Mouse (Mus musculus): ENCODE measurements around the gene Mylk. TPM values are rescaled to one million over a fixed set of nuclear protein-coding genes. Genes with fewer than 3 reads are reported as not detected.

Mylk gene
- polyA plus RNA-seq, 1 experiment from 2014 or later, result 3.9 TPM

GRCm38 (mm10) chr16:34953501-34953900 lies 208.5 kb downstream of the Mylk start:
- no peak for ATAC-seq (replicated peaks; ENCODE audit: low FRiP score)
- 97% methylated on average over 10 of the region's 10 CpGs for WGBS

GRCm38 (mm10) chr16:34957487-34958230 lies 212.6 kb downstream of the Mylk start:
- ATAC-seq (replicated peaks; ENCODE audit: low FRiP score), result no peak
- H3K27ac ChIP-seq (ENCODE audit: low read depth, low read length), result no peak overlapping the region
- 74% methylated on average over 8 of the region's 8 CpGs for WGBS

More at GRCm38 (mm10) chr16:34953501-34953900, 208.5 kb downstream of the Mylk start:
- Histone ChIP-seq H3K27ac (ENCODE audit: low read depth, low read length) (no peak overlapping the region), H3K9ac (ENCODE audit: low read length) (no peak overlapping the region), H3K4me3 (ENCODE audit: low read depth, low read length) (no peak overlapping the region), H3K36me3 (ENCODE audit: control insufficient read depth, insufficient read depth, low read length) (no peaks in the 10 kb centered on the region), H3K4me2 (ENCODE audit: low read depth, low read length, severe bottlenecking) (no peak overlapping the region), H3K9me3 (ENCODE audit: control insufficient read depth, low read length) (no peaks in the 10 kb centered on the region), H3K4me1 (replicated peaks; ENCODE audit: control insufficient read depth, insufficient read depth, low read length) (peaks cover 2% of the 10 kb centered on the region; the same call in 1 of the 2 replicates), H3K27me3 (ENCODE audit: control insufficient read depth, insufficient read depth, low read length) (no peaks in the 10 kb centered on the region)
- DNase-seq (ENCODE audit: low spot score), result no peak

GRCm38 (mm10) chr16:34958667-34959066 lies 213.7 kb downstream of the Mylk start:
- peaks cover 4% of the 10 kb centered on the region; the same call in 1 of the 2 replicates for H3K4me1 ChIP-seq (replicated peaks; ENCODE audit: control insufficient read depth, insufficient read depth, low read length)
- H3K9me3 ChIP-seq (ENCODE audit: control insufficient read depth, low read length), result no peaks in the 10 kb centered on the region
- 60% methylated on average over 9 of the region's 9 CpGs for WGBS
- no peak overlapping the region for H3K27ac ChIP-seq (ENCODE audit: low read depth, low read length)
- DNase-seq (ENCODE audit: low spot score) (no peak), ATAC-seq (replicated peaks; ENCODE audit: low FRiP score) (no peak)
- no peaks in the 10 kb centered on the region for H3K36me3 ChIP-seq (ENCODE audit: control insufficient read depth, insufficient read depth, low read length)
- no peak overlapping the region for H3K4me2 ChIP-seq (ENCODE audit: low read depth, low read length, severe bottlenecking)
- H3K4me3 ChIP-seq (ENCODE audit: low read depth, low read length), result no peak overlapping the region
- H3K9ac ChIP-seq (ENCODE audit: low read length), result no peak overlapping the region
- no peaks in the 10 kb centered on the region for H3K27me3 ChIP-seq (ENCODE audit: control insufficient read depth, insufficient read depth, low read length)

More at GRCm38 (mm10) chr16:34957487-34958230, 212.6 kb downstream of the Mylk start:
- Histone ChIP-seq H3K9ac (ENCODE audit: low read length) (no peak overlapping the region), H3K4me2 (ENCODE audit: low read depth, low read length, severe bottlenecking) (no peak overlapping the region), H3K4me1 (replicated peaks; ENCODE audit: control insufficient read depth, insufficient read depth, low read length) (peaks cover 4% of the 10 kb centered on the region; the same call in 1 of the 2 replicates), H3K9me3 (ENCODE audit: control insufficient read depth, low read length) (no peaks in the 10 kb centered on the region), H3K27me3 (ENCODE audit: control insufficient read depth, insufficient read depth, low read length) (no peaks in the 10 kb centered on the region), H3K36me3 (ENCODE audit: control insufficient read depth, insufficient read depth, low read length) (no peaks in the 10 kb centered on the region), H3K4me3 (ENCODE audit: low read depth, low read length) (no peak overlapping the region)
- no peak for DNase-seq (ENCODE audit: low spot score)

GRCm38 (mm10) chr16:34959261-34959660 lies 214.3 kb downstream of the Mylk start:
- Histone ChIP-seq H3K4me1 (replicated peaks; ENCODE audit: control insufficient read depth, insufficient read depth, low read length) (peaks cover 4% of the 10 kb centered on the region; the same call in 1 of the 2 replicates), H3K4me2 (ENCODE audit: low read depth, low read length, severe bottlenecking) (no peak overlapping the region), H3K27ac (ENCODE audit: low read depth, low read length) (no peak overlapping the region), H3K27me3 (ENCODE audit: control insufficient read depth, insufficient read depth, low read length) (no peaks in the 10 kb centered on the region), H3K9me3 (ENCODE audit: control insufficient read depth, low read length) (no peaks in the 10 kb centered on the region), H3K9ac (ENCODE audit: low read length) (no peak overlapping the region), H3K36me3 (ENCODE audit: control insufficient read depth, insufficient read depth, low read length) (no peaks in the 10 kb centered on the region), H3K4me3 (ENCODE audit: low read depth, low read length) (no peak overlapping the region)
- no peak for DNase-seq (ENCODE audit: low spot score)
- 80% methylated on average over 5 of the region's 5 CpGs for WGBS
- ATAC-seq (replicated peaks; ENCODE audit: low FRiP score), result no peak

- WGBS, result 91% methylated on average over 5 of the region's 5 CpGs
- Histone ChIP-seq H3K4me2 (ENCODE audit: low read depth, low read length, severe bottlenecking) (no peak overlapping the region), H3K36me3 (ENCODE audit: control insufficient read depth, insufficient read depth, low read length) (no peaks in the 10 kb centered on the region), H3K27me3 (ENCODE audit: control insufficient read depth, insufficient read depth, low read length) (no peaks in the 10 kb centered on the region), H3K4me1 (replicated peaks; ENCODE audit: control insufficient read depth, insufficient read depth, low read length) (peaks cover 4% of the 10 kb centered on the region; the same call in 1 of the 2 replicates), H3K9ac (ENCODE audit: low read length) (no peak overlapping the region), H3K27ac (ENCODE audit: low read depth, low read length) (no peak overlapping the region), H3K9me3 (ENCODE audit: control insufficient read depth, low read length) (no peaks in the 10 kb centered on the region), H3K4me3 (ENCODE audit: low read depth, low read length) (no peak overlapping the region)
- DNase-seq (ENCODE audit: low spot score) (no peak), ATAC-seq (replicated peaks; ENCODE audit: low FRiP score) (no peak)
These were observed 215.2 kb downstream of the Mylk start for GRCm38 (mm10) chr16:34960243-34960642.

GRCm38 (mm10) chr16:34960866-34961582 lies 216.0 kb downstream of the Mylk start:
- Histone ChIP-seq H3K9me3 (ENCODE audit: control insufficient read depth, low read length) (no peaks in the 10 kb centered on the region), H3K4me2 (ENCODE audit: low read depth, low read length, severe bottlenecking) (no peak overlapping the region), H3K4me3 (ENCODE audit: low read depth, low read length) (no peak overlapping the region), H3K27me3 (ENCODE audit: control insufficient read depth, insufficient read depth, low read length) (no peaks in the 10 kb centered on the region), H3K27ac (ENCODE audit: low read depth, low read length) (no peak overlapping the region), H3K4me1 (replicated peaks; ENCODE audit: control insufficient read depth, insufficient read depth, low read length) (peaks cover 4% of the 10 kb centered on the region; the same call in 1 of the 2 replicates), H3K36me3 (ENCODE audit: control insufficient read depth, insufficient read depth, low read length) (no peaks in the 10 kb centered on the region), H3K9ac (ENCODE audit: low read length) (no peak overlapping the region)
- DNase-seq (ENCODE audit: low spot score), result no peak
- 69% methylated on average over 9 of the region's 9 CpGs for WGBS
- no peak for ATAC-seq (replicated peaks; ENCODE audit: low FRiP score)

GRCm38 (mm10) chr16:34962322-34962721 lies 217.3 kb downstream of the Mylk start:
- peaks cover 4% of the 10 kb centered on the region; the same call in 1 of the 2 replicates for H3K4me1 ChIP-seq (replicated peaks; ENCODE audit: control insufficient read depth, insufficient read depth, low read length)
- no peaks in the 10 kb centered on the region for H3K27me3 ChIP-seq (ENCODE audit: control insufficient read depth, insufficient read depth, low read length)
- H3K4me3 ChIP-seq (ENCODE audit: low read depth, low read length), result no peak overlapping the region
- no peak overlapping the region for H3K27ac ChIP-seq (ENCODE audit: low read depth, low read length)
- H3K9me3 ChIP-seq (ENCODE audit: control insufficient read depth, low read length), result no peaks in the 10 kb centered on the region
- ATAC-seq (replicated peaks; ENCODE audit: low FRiP score), result no peak
- no peak for DNase-seq (ENCODE audit: low spot score)
- H3K4me2 ChIP-seq (ENCODE audit: low read depth, low read length, severe bottlenecking), result no peak overlapping the region
- no peaks in the 10 kb centered on the region for H3K36me3 ChIP-seq (ENCODE audit: control insufficient read depth, insufficient read depth, low read length)
- WGBS, result 85% methylated on average over 4 of the region's 4 CpGs
- H3K9ac ChIP-seq (ENCODE audit: low read length), result no peak overlapping the region

GRCm38 (mm10) chr16:34963008-34963407 lies 218.0 kb downstream of the Mylk start:
- H3K4me2 ChIP-seq (ENCODE audit: low read depth, low read length, severe bottlenecking), result no peak overlapping the region
- H3K9me3 ChIP-seq (ENCODE audit: control insufficient read depth, low read length), result no peaks in the 10 kb centered on the region
- WGBS, result 75% methylated on average over 4 of the region's 4 CpGs
- DNase-seq (ENCODE audit: low spot score) (no peak), ATAC-seq (replicated peaks; ENCODE audit: low FRiP score) (no peak)
- no peaks in the 10 kb centered on the region for H3K27me3 ChIP-seq (ENCODE audit: control insufficient read depth, insufficient read depth, low read length)
- H3K4me3 ChIP-seq (ENCODE audit: low read depth, low read length), result no peak overlapping the region
- no peak overlapping the region for H3K27ac ChIP-seq (ENCODE audit: low read depth, low read length)
- H3K36me3 ChIP-seq (ENCODE audit: control insufficient read depth, insufficient read depth, low read length), result no peaks in the 10 kb centered on the region
- H3K9ac ChIP-seq (ENCODE audit: low read length), result no peak overlapping the region
- H3K4me1 ChIP-seq (replicated peaks; ENCODE audit: control insufficient read depth, insufficient read depth, low read length), result peaks cover 4% of the 10 kb centered on the region; the same call in 1 of the 2 replicates
